ENCODE assay signal across 8 mouse cellular contexts in the genomic region with DNA sequence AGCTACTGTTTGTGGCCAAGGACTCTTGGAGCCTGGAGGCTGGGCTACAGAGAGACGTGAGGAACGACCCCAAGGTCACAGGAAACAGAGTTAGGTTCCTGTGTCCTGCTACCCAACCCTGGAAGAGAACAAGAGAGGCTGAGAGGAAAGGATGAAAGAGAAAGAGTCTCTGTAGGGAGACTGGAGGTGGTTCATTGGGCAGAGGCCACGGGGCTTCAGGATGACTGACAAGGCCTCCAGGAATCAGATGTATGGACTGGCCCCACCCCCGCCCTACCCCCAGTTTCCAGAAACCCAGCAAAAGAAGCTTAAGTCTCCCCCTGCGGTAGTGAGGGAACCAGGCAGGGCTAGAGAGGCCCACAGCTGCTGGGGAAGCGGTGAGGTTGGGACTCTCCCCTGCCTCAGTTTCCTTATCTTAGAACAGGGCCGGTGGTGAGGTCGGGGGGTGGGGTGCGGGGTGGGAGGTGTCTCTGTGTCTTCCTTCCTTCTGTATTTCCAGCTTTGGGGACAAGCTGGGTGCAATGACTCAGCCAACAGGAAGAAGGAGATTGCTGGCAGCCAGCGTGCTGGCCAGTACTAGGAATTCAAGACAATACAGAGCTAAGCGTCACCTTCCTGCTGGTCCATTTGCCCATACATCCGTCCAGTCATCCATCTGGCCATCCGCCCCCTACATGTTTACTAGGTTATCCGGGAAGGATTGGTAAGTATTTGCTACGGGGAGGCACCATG. TPM values are rescaled to one million over a fixed set of nuclear protein-coding genes. Genes with fewer than 3 reads are reported as not detected.
DNase-seq lines count a peak whose midpoint lies in the region; ATAC-seq lines count a peak whose summit lies in the region.

No protein-coding gene starts in this region.

- peak overlapping the region; percentile 95 for H3K27ac ChIP-seq in heart, embryonic 15.5 days
- peak overlapping the region; percentile 82 for H3K27ac ChIP-seq in midbrain, embryonic 14.5 days (replicated peaks; ENCODE audit: low read depth, low read length)

- no peaks in the 10 kb centered on the region for H3K36me3 ChIP-seq in heart, embryonic 15.5 days
- H3K36me3 ChIP-seq in midbrain, embryonic 14.5 days (ENCODE audit: control insufficient read depth, insufficient read depth, low read length) = no peaks in the 10 kb centered on the region

- no peaks in the 10 kb centered on the region for H3K27me3 ChIP-seq in heart, embryonic 15.5 days
- H3K27me3 ChIP-seq in midbrain, embryonic 14.5 days (ENCODE audit: control insufficient read depth, insufficient read depth, low read length) = no peaks in the 10 kb centered on the region

- H3K4me2 ChIP-seq in heart, embryonic 15.5 days = peak overlapping the region; percentile 96
- no peak overlapping the region for H3K4me2 ChIP-seq in midbrain, embryonic 14.5 days (ENCODE audit: low read length)

- H3K9me3 ChIP-seq in heart, embryonic 15.5 days (replicated peaks) = no peaks in the 10 kb centered on the region
- H3K9me3 ChIP-seq in midbrain, embryonic 14.5 days (ENCODE audit: control insufficient read depth, low read length) = no peaks in the 10 kb centered on the region

- H3K9ac ChIP-seq in heart, embryonic 15.5 days = 0 out of 2 replicates have a peak overlapping the region, but pooled peaks have one; percentile 36
- H3K9ac ChIP-seq in midbrain, embryonic 14.5 days (replicated peaks; ENCODE audit: low read length) = no peak overlapping the region; the same call in 1 of the 2 replicates

- ATAC-seq in heart, embryonic 15.5 days (replicated peaks; ENCODE audit: insufficient number of reproducible peaks, insufficient read depth, low FRiP score, low read depth) = peak; percentile 16; the same call in 1 of the 2 replicates
- ATAC-seq in midbrain, embryonic 14.5 days (ENCODE audit: low FRiP score, low TSS enrichment) = no peak

- peaks cover 40% of the 10 kb centered on the region for H3K4me1 ChIP-seq in heart, embryonic 15.5 days (replicated peaks)
- peaks cover 17% of the 10 kb centered on the region for H3K4me1 ChIP-seq in midbrain, embryonic 14.5 days (ENCODE audit: control insufficient read depth, insufficient read depth, low read length)

- H3K4me3 ChIP-seq in heart, embryonic 15.5 days = no peak overlapping the region
- no peak overlapping the region for H3K4me3 ChIP-seq in midbrain, embryonic 14.5 days (replicated peaks; ENCODE audit: low read depth, low read length)

- peak; percentile 85 for DNase-seq in NIH3T3 (ENCODE audit: low read depth)
- peak; percentile 56 for DNase-seq in embryo, embryonic 10.5 days (ENCODE audit: low spot score)
- DNase-seq in kidney, postnatal 25 days = peak; percentile 55 to 73
- DNase-seq in midbrain, embryonic 14.5 days = no peak
- DNase-seq in spleen, adult 18-20 months = no peak
- DNase-seq in urinary bladder, postnatal 14 days (ENCODE audit: low spot score) = no peak
- no peak for DNase-seq in urinary bladder, postnatal 36 days (ENCODE audit: low spot score in 2 of 2)

- WGBS in heart, embryonic 15.5 days = 32% methylated on average over 15 of the region's 15 CpGs
- 36% methylated on average over 15 of the region's 15 CpGs for WGBS in midbrain, embryonic 14.5 days

RNA-seq across cellular contexts. Expression of a gene that starts 30.7 kb away (rescaled TPM):
- polyA plus RNA-seq in heart, embryonic 15.5 days (2015; fragmentation: Nextera tagmentation; extraction: Ambion mirVana) = 2.1 and 2.6 TPM in 2 replicates
- polyA plus RNA-seq in midbrain, embryonic 14.5 days (2014; fragmentation: Nextera tagmentation; extraction: Ambion mirVana) = 0.87 and 1.0 TPM in 2 replicates

RNA-seq across cellular contexts. Expression of a gene that starts 34.9 kb away (rescaled TPM):
- 75.8 and 77.2 TPM in 2 replicates for polyA plus RNA-seq in heart, embryonic 15.5 days (2015; fragmentation: Nextera tagmentation; extraction: Ambion mirVana)
- 114 and 122 TPM in 2 replicates for polyA plus RNA-seq in midbrain, embryonic 14.5 days (2014; fragmentation: Nextera tagmentation; extraction: Ambion mirVana)

RNA-seq across cellular contexts. Expression of a gene that starts 57.4 kb away (rescaled TPM):
- 17.2 and 22.4 TPM in 2 replicates for polyA plus RNA-seq in heart, embryonic 15.5 days (2015; fragmentation: Nextera tagmentation; extraction: Ambion mirVana)
- 38.5 and 42.7 TPM in 2 replicates for polyA plus RNA-seq in midbrain, embryonic 14.5 days (2014; fragmentation: Nextera tagmentation; extraction: Ambion mirVana)

Comparison
In these comparisons a context has a peak if more than half of its experiments do, and no peak if none do; other contexts are left out.
1. DNase-seq: peak in NIH3T3 (single experiment), embryo, embryonic 10.5 days (single experiment) and kidney, postnatal 25 days (2 of 2); none in midbrain, embryonic 14.5 days (single experiment), spleen, adult 18-20 months (0 of 2), urinary bladder, postnatal 14 days (single experiment) and urinary bladder, postnatal 36 days (0 of 2).